Mouse (Mus musculus): ENCODE results near the gene Slc41a1. TPM values are rescaled to one million over a fixed set of nuclear protein-coding genes. Genes with fewer than 3 reads are reported as not detected.

Slc41a1 gene
- polyA plus RNA-seq, 1 experiment from 2014 or later, result 11.5 TPM

- H3K27ac ChIP-seq, result no peak overlapping the region
- ATAC-seq (ENCODE audit: low FRiP score), result no peak
- 43% methylated on average over 5 of the region's 5 CpGs for WGBS
- peak overlapping the region; percentile 70 for H3K4me2 ChIP-seq (replicated peaks)
- no peaks in the 10 kb centered on the region for H3K27me3 ChIP-seq
- peaks cover 33% of the 10 kb centered on the region for H3K4me1 ChIP-seq
- no peaks in the 10 kb centered on the region for H3K9me3 ChIP-seq (replicated peaks)
- peak overlapping the region; percentile 71; the same call in 1 of the 2 replicates for H3K4me3 ChIP-seq
- peak overlapping the region; percentile 15; the same call in 1 of the 2 replicates for H3K9ac ChIP-seq
- peaks cover 6% of the 10 kb centered on the region for H3K36me3 ChIP-seq
These were observed 2.0 kb downstream of the Slc41a1 start for GRCm38 (mm10) chr1:131829279-131829678.

GRCm38 (mm10) chr1:131830561-131830960 is 3.3 kb downstream of the Slc41a1 start:
- WGBS, result 94% methylated on average over 15 of the region's 15 CpGs
- no peak for ATAC-seq (ENCODE audit: low FRiP score)
- peaks cover 33% of the 10 kb centered on the region for H3K4me1 ChIP-seq

GRCm38 (mm10) chr1:131830971-131831641 is 3.8 kb downstream of the Slc41a1 start:
- Histone ChIP-seq H3K36me3 (peaks cover 9% of the 10 kb centered on the region), H3K4me3 (no peak overlapping the region), H3K9ac (no peak overlapping the region), H3K4me2 (replicated peaks) (no peak overlapping the region), H3K9me3 (replicated peaks) (no peaks in the 10 kb centered on the region), H3K27ac (no peak overlapping the region), H3K27me3 (no peaks in the 10 kb centered on the region), H3K4me1 (peaks cover 33% of the 10 kb centered on the region)
- WGBS, result 73% methylated on average over 8 of the region's 8 CpGs
- no peak for ATAC-seq (ENCODE audit: low FRiP score)

More at GRCm38 (mm10) chr1:131830561-131830960, 3.3 kb downstream of the Slc41a1 start:
- no peaks in the 10 kb centered on the region for H3K9me3 ChIP-seq (replicated peaks)
- H3K4me2 ChIP-seq (replicated peaks), result no peak overlapping the region
- H3K4me3 ChIP-seq, result no peak overlapping the region
- peaks cover 9% of the 10 kb centered on the region for H3K36me3 ChIP-seq
- no peak overlapping the region for H3K27ac ChIP-seq
- H3K9ac ChIP-seq, result no peak overlapping the region
- H3K27me3 ChIP-seq, result no peaks in the 10 kb centered on the region

DNA sequence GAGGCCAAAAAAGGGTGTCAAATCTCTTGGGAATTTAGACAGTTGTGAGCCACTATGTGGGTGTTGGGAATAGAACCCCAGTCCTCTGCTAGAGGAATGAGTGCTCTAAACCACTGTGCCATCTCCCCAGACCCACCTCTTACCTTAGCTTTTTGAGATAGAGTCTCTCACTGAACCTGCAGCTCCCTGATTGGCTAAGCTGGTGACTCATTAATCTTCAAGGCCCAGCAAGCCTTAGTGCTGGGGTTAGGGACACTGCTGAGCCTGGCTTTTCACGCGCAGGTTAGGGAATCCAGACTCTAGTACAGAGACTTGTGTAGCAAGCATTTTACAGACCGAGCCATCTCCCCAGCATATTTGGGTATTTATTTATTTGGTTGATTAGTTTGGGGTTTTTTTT is 9.7 kb downstream of the Slc41a1 start:
- no peak for ATAC-seq (ENCODE audit: low FRiP score)
- Histone ChIP-seq H3K4me3 (no peak overlapping the region), H3K36me3 (peaks cover 25% of the 10 kb centered on the region), H3K9me3 (replicated peaks) (no peaks in the 10 kb centered on the region), H3K4me2 (replicated peaks) (no peak overlapping the region), H3K4me1 (peaks cover 1% of the 10 kb centered on the region; the same call in 1 of the 2 replicates), H3K9ac (no peak overlapping the region), H3K27me3 (no peaks in the 10 kb centered on the region; the same call in 1 of the 2 replicates), H3K27ac (no peak overlapping the region)
- 86% methylated on average over 3 of the region's 3 CpGs for WGBS

GRCm38 (mm10) chr1:131838542-131838941 is 11.2 kb downstream of the Slc41a1 start:
- no peak for ATAC-seq (ENCODE audit: low FRiP score)
- no peaks in the 10 kb centered on the region for H3K4me1 ChIP-seq

GRCm38 (mm10) chr1:131839279-131839678 is 12.0 kb downstream of the Slc41a1 start:
- Histone ChIP-seq H3K27ac (no peak overlapping the region), H3K27me3 (no peaks in the 10 kb centered on the region; the same call in 1 of the 2 replicates), H3K4me1 (no peaks in the 10 kb centered on the region), H3K4me3 (no peak overlapping the region), H3K9me3 (replicated peaks) (no peaks in the 10 kb centered on the region), H3K36me3 (peaks cover 45% of the 10 kb centered on the region), H3K9ac (no peak overlapping the region), H3K4me2 (replicated peaks) (no peak overlapping the region)
- WGBS, result 31% methylated on average over 2 of the region's 2 CpGs
- no peak for ATAC-seq (ENCODE audit: low FRiP score)

More at GRCm38 (mm10) chr1:131838542-131838941, 11.2 kb downstream of the Slc41a1 start:
- Histone ChIP-seq H3K4me3 (no peak overlapping the region), H3K9ac (no peak overlapping the region), H3K9me3 (replicated peaks) (no peaks in the 10 kb centered on the region), H3K36me3 (peaks cover 39% of the 10 kb centered on the region), H3K27me3 (no peaks in the 10 kb centered on the region; the same call in 1 of the 2 replicates), H3K4me2 (replicated peaks) (no peak overlapping the region), H3K27ac (no peak overlapping the region)
- WGBS, result 82% methylated on average over 5 of the region's 5 CpGs

GRCm38 (mm10) chr1:131842221-131842620 is 14.9 kb downstream of the Slc41a1 start:
- Histone ChIP-seq H3K9ac (no peak overlapping the region), H3K4me3 (no peak overlapping the region), H3K27me3 (no peaks in the 10 kb centered on the region; the same call in 1 of the 2 replicates), H3K4me2 (replicated peaks) (no peak overlapping the region), H3K9me3 (replicated peaks) (no peaks in the 10 kb centered on the region), H3K36me3 (peaks cover 60% of the 10 kb centered on the region), H3K4me1 (no peaks in the 10 kb centered on the region), H3K27ac (no peak overlapping the region)
- 87% methylated on average over 4 of the region's 4 CpGs for WGBS
- ATAC-seq (ENCODE audit: low FRiP score), result no peak

DNA sequence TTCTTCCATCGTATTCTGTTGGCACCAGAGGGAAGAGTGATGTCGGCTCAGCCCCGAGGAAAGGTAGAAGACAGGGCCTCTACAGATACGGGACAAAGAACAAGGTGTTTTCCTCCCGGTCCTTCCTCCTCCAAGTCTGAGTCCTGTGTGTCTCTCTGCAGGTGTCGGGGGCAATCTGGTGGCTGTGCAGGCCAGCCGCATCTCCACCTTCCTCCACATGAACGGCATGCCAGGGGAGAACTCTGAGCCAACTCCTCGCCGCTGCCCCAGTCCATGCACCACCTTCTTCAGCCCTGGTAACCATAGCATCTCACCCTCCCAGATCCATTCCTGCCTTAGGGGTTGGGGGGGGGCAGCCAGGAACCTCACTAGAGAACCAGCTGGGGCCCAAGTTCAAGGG is 16.5 kb downstream of the Slc41a1 start:
- Histone ChIP-seq H3K9me3 (replicated peaks) (no peaks in the 10 kb centered on the region), H3K27ac (no peak overlapping the region), H3K27me3 (no peaks in the 10 kb centered on the region; the same call in 1 of the 2 replicates), H3K36me3 (peaks cover 64% of the 10 kb centered on the region), H3K4me3 (no peak overlapping the region), H3K4me1 (no peaks in the 10 kb centered on the region), H3K4me2 (replicated peaks) (no peak overlapping the region), H3K9ac (no peak overlapping the region)
- no peak for ATAC-seq (ENCODE audit: low FRiP score)
- WGBS, result 97% methylated on average over 10 of the region's 10 CpGs

GRCm38 (mm10) chr1:131844883-131845282 is 17.6 kb downstream of the Slc41a1 start:
- 36% methylated on average over 8 of the region's 8 CpGs for WGBS

DNA sequence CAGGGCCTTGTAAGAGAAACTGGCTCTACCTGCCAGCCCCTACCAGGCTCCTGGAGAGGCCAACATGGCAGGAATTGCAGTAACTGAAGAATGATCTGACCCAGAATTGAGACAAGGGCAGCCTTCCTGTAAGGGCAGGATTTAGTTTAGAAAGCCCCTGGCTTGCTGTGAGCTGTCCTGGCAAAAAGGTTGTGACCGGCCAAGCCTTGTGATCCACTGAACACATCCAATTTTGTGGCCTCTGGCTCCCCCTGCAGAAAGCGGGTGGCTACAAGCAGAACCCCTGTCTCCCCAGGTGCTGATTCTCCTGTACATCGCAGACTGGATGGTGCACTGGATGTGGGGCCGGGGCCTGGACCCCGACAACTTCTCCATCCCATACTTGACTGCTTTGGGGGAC is 19.0 kb downstream of the Slc41a1 start:
- H3K27ac ChIP-seq, result no peak overlapping the region
- peaks cover 49% of the 10 kb centered on the region for H3K36me3 ChIP-seq
- no peak overlapping the region for H3K4me3 ChIP-seq
- 86% methylated on average over 5 of the region's 5 CpGs for whole genome bisulfite sequencing
- H3K9me3 ChIP-seq (replicated peaks), result no peaks in the 10 kb centered on the region
- H3K4me1 ChIP-seq, result no peaks in the 10 kb centered on the region
- no peak overlapping the region for H3K4me2 ChIP-seq (replicated peaks)
- no peak for ATAC-seq (ENCODE audit: low FRiP score)
- H3K27me3 ChIP-seq, result no peaks in the 10 kb centered on the region
- H3K9ac ChIP-seq, result no peak overlapping the region

More at GRCm38 (mm10) chr1:131844883-131845282, 17.6 kb downstream of the Slc41a1 start:
- Histone ChIP-seq H3K4me2 (replicated peaks) (no peak overlapping the region), H3K36me3 (peaks cover 62% of the 10 kb centered on the region), H3K27ac (no peak overlapping the region), H3K27me3 (no peaks in the 10 kb centered on the region), H3K9me3 (replicated peaks) (no peaks in the 10 kb centered on the region), H3K4me1 (no peaks in the 10 kb centered on the region), H3K9ac (no peak overlapping the region), H3K4me3 (no peak overlapping the region)
- no peak for ATAC-seq (ENCODE audit: low FRiP score)

- no peaks in the 10 kb centered on the region for H3K36me3 ChIP-seq
- no peaks in the 10 kb centered on the region for H3K9me3 ChIP-seq (replicated peaks)
- H3K4me1 ChIP-seq, result no peaks in the 10 kb centered on the region
- no peaks in the 10 kb centered on the region for H3K27me3 ChIP-seq
- ATAC-seq (ENCODE audit: low FRiP score), result no peak
- H3K4me3 ChIP-seq, result no peak overlapping the region
- H3K9ac ChIP-seq, result no peak overlapping the region
- WGBS, result 80% methylated on average over 4 of the region's 4 CpGs
- no peak overlapping the region for H3K27ac ChIP-seq
- no peak overlapping the region for H3K4me2 ChIP-seq (replicated peaks)
These were observed 34.5 kb downstream of the Slc41a1 start for GRCm38 (mm10) chr1:131861811-131862210.

DNA sequence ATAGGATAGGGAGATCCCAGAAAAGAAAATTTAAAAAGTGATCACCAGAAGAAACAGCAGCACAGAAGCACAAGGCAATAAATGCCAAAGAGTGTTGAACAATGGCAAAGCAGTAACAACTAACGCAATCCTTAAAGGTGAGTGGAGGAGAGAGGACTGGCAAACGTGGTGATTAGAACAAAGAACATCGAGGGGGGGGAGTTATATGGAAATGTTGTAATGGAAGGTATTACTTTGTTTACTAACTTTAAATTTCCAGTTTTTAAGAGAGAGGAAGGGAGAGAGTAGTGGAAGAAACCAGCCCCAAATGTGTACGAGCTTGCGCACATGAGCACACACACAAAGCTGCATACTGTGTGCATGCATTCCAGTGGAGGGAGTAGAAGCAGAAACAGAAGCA is 38.3 kb downstream of the Slc41a1 start:
- Histone ChIP-seq H3K27ac (no peak overlapping the region), H3K36me3 (no peaks in the 10 kb centered on the region), H3K4me2 (replicated peaks) (no peak overlapping the region), H3K4me3 (no peak overlapping the region), H3K4me1 (0 out of 2 replicates have a peak, but pooled peaks cover 6% of the 10 kb centered on the region), H3K9me3 (replicated peaks) (no peaks in the 10 kb centered on the region), H3K9ac (no peak overlapping the region), H3K27me3 (peaks cover 8% of the 10 kb centered on the region)
- no peak for ATAC-seq (ENCODE audit: low FRiP score)
- WGBS, result 81% methylated on average over 5 of the region's 5 CpGs
